Mouse (Mus musculus) thymus, adult 2 months (tissue): ENCODE measurements around the gene Inpp5a.

Experiments
- CTCF ChIP-seq: fragments of 200-500 bp; IDR thresholded peaks from 2 replicates; pipeline ENCODE4 v1.5.1; 2012; ENCODE audit warnings: mild to moderate bottlenecking, control low read depth, low read length, moderate library complexity, borderline replicate concordance; ENCODE audit not compliant: control insufficient read depth, poor library complexity, insufficient read depth; ENCODE audit errors: extremely low read depth
- POLR2A ChIP-seq: fragments of 200-500 bp; IDR thresholded peaks from 2 replicates; pipeline ENCODE4 v1.6.1; 2012; ENCODE audit warnings: mild to moderate bottlenecking, low read length, control low read depth, moderate library complexity; ENCODE audit not compliant: control insufficient read depth, poor library complexity, insufficient read depth; ENCODE audit errors: extremely low read depth

DNA sequence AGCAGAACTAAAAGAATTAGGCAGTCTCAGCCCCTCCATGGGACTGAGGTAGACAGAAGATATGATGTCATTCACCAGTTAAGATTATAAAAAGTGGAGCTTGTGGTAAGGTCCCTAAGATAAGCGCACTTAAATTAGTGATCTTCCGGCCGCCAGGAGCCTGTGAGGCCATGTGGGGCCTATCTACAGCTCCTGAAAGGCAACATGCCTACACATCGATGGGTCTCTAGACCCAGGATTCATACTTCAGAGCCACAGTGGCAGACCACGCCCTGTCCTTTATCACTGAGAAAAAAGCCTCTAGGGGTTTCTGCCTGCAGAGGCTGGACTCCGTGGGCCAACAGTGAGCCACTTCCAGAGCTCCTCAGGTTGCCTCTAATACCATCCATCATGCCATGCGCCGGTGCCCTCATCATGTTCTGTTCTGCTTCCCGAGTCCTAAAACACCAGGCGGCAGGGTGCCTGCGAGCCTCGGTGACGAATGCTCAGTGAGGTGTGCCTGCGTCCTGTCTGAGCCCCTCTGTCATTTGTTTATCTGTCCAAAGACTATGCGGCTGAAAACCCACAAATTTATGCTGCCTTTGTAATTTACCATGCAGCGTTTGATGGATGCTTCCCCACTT is 187.3 kb downstream of the Inpp5a start:
- TF ChIP-seq CTCF (no peak), POLR2A (no peak)
